8 mouse cellular contexts compared by ENCODE assay signal in the genomic region with DNA sequence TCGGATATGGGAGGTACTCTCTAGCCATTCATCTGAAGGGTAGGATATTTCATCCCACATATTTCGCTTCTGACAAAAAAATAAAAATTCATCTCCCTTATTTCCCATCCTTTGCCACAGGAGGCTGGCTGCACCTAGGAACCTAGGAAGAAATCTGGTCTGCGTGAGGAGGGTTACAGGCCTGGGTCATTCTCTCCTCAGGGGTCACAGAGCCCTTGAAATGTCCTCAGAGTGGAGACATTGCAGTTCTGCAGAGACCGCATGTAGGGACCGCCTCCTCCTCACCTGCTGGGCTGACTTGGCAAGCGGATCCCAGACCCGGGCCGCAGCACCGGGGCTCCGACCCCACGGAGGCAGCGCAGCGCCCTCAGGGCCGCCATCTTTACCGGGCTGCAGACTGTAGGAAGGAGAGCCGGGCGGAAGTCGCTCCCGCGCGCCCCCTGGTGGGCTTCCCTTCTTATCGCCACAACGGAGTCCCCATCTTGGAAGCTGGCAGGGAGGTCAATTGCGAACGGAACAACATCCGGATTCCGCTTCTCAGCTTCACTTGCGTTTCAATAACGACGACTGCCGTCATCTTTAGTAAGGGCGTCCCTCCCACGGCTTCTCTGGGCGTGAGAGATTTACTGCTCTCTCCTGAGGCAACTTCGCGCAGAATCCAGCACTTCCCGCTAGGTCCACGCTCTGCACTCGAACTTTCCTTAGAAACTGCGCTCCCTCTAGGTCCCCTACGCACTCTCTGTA. TPM values are rescaled to one million over a fixed set of nuclear protein-coding genes. Genes with fewer than 3 reads are reported as not detected.
DNase-seq lines count a peak whose midpoint lies in the region; ATAC-seq and TF ChIP-seq lines count a peak whose summit lies in the region.

No protein-coding gene starts in this region.

- H3K4me1 ChIP-seq in forebrain, embryonic 10.5 days = peaks cover 60% of the 10 kb centered on the region
- peaks cover 49% of the 10 kb centered on the region for H3K4me1 ChIP-seq in heart, embryonic 15.5 days (replicated peaks)
- H3K4me1 ChIP-seq in liver, embryonic 14.5 days (replicated peaks; ENCODE audit: control insufficient read depth in 2 of 2, insufficient read depth in 2 of 2, low read length in 1 of 2) = peaks cover 13 to 18% of the 10 kb centered on the region in 2 experiments
- H3K4me1 ChIP-seq in neural tube, embryonic 11.5 days (ENCODE audit: control insufficient read depth, insufficient read depth, low read length) = peaks cover 30% of the 10 kb centered on the region
- H3K4me1 ChIP-seq in stomach, postnatal 0 days (replicated peaks; ENCODE audit: control insufficient read depth, insufficient read depth) = peaks cover 10% of the 10 kb centered on the region

- H3K27ac ChIP-seq in forebrain, embryonic 10.5 days = peak overlapping the region; percentile 95
- H3K27ac ChIP-seq in heart, embryonic 15.5 days = peak overlapping the region; percentile 93
- peak overlapping the region; percentile 83 for H3K27ac ChIP-seq in liver, embryonic 14.5 days
- 0 out of 2 replicates have a peak overlapping the region, but pooled peaks have one; percentile 42 for H3K27ac ChIP-seq in neural tube, embryonic 11.5 days (ENCODE audit: low read depth, low read length)
- H3K27ac ChIP-seq in stomach, postnatal 0 days (replicated peaks) = peak overlapping the region; percentile 90

- peak; percentile 95 to 97 for DNase-seq in CD8-positive naive resting alpha-beta T cell, adult 2 months (ENCODE audit: low read depth in 2 of 2, low spot score in 2 of 2)
- DNase-seq in c-Kit-positive CD71-negative TER-119-negative erythroid progenitor cells, embryonic 14.5 days (ENCODE audit: low read depth) = peak; percentile 96
- DNase-seq in forebrain, embryonic 10.5 days (ENCODE audit: extremely low spot score, low spot score) = peak; percentile 99
- DNase-seq in kidney, postnatal 25 days = peak; percentile 96 to 98
- peak; percentile 91 to 98 (median 98) for DNase-seq in liver, embryonic 14.5 days (ENCODE audit: low read depth in 3 of 3, low spot score in 3 of 3)
- DNase-seq in neural tube, embryonic 11.5 days (ENCODE audit: low spot score) = peak; percentile 97
- peak; percentile 98 for DNase-seq in stomach, postnatal 0 days (ENCODE audit: low spot score)

- TF ChIP-seq EP300 in liver, embryonic 14.5 days (IDR thresholded peaks at IDR 0.05; ENCODE audit: low read depth) = peak; percentile 43; the same call in 1 of the 2 replicates
- TF ChIP-seq EP300 in stomach, postnatal 0 days (optimal IDR thresholded peaks at IDR 0.05) = no peak

- peak overlapping the region; percentile 83 for H3K4me2 ChIP-seq in heart, embryonic 15.5 days
- H3K4me2 ChIP-seq in liver, embryonic 14.5 days (ENCODE audit: low read depth) = peak overlapping the region; percentile 97
- peak overlapping the region; percentile 84 for H3K4me2 ChIP-seq in neural tube, embryonic 11.5 days (ENCODE audit: low read depth)
- H3K4me2 ChIP-seq in stomach, postnatal 0 days (replicated peaks; ENCODE audit: low read depth) = peak overlapping the region; percentile 78

- H3K36me3 ChIP-seq in forebrain, embryonic 10.5 days (replicated peaks) = peaks cover 38% of the 10 kb centered on the region
- H3K36me3 ChIP-seq in heart, embryonic 15.5 days = peaks cover 28% of the 10 kb centered on the region
- peaks cover 11% of the 10 kb centered on the region; the same call in 1 of the 2 replicates for H3K36me3 ChIP-seq in liver, embryonic 14.5 days (replicated peaks; ENCODE audit: control insufficient read depth, insufficient read depth, low read depth)
- no peaks in the 10 kb centered on the region for H3K36me3 ChIP-seq in neural tube, embryonic 11.5 days (ENCODE audit: control insufficient read depth, insufficient read depth, low read length)
- no peaks in the 10 kb centered on the region for H3K36me3 ChIP-seq in stomach, postnatal 0 days (ENCODE audit: control insufficient read depth, insufficient read depth, low read length)

- H3K9ac ChIP-seq in heart, embryonic 15.5 days = peak overlapping the region; percentile 83
- H3K9ac ChIP-seq in liver, embryonic 14.5 days (replicated peaks) = peak overlapping the region; percentile 79
- peak overlapping the region; percentile 93 for H3K9ac ChIP-seq in neural tube, embryonic 11.5 days (ENCODE audit: low read length)
- peak overlapping the region; percentile 89 for H3K9ac ChIP-seq in stomach, postnatal 0 days (ENCODE audit: low read length)

- H3K9me3 ChIP-seq in forebrain, embryonic 10.5 days = no peaks in the 10 kb centered on the region
- no peaks in the 10 kb centered on the region for H3K9me3 ChIP-seq in heart, embryonic 15.5 days (replicated peaks)
- H3K9me3 ChIP-seq in liver, embryonic 14.5 days (ENCODE audit: control insufficient read depth, low read length) = no peaks in the 10 kb centered on the region
- H3K9me3 ChIP-seq in neural tube, embryonic 11.5 days (ENCODE audit: control insufficient read depth, low read length) = no peaks in the 10 kb centered on the region
- H3K9me3 ChIP-seq in stomach, postnatal 0 days (ENCODE audit: control insufficient read depth, low read length) = no peaks in the 10 kb centered on the region

- peak; percentile 89 for ATAC-seq in heart, embryonic 15.5 days (replicated peaks; ENCODE audit: insufficient number of reproducible peaks, insufficient read depth, low FRiP score, low read depth)
- peak; percentile 95 for ATAC-seq in liver, embryonic 14.5 days (ENCODE audit: insufficient read depth)
- ATAC-seq in neural tube, embryonic 11.5 days (ENCODE audit: insufficient read depth, low FRiP score, low TSS enrichment) = peak; percentile 88
- peak; percentile 94 for ATAC-seq in stomach, postnatal 0 days (ENCODE audit: low FRiP score, low TSS enrichment)

- WGBS in forebrain, embryonic 10.5 days = under 1% methylated on average over 41 of the region's 41 CpGs
- WGBS in heart, embryonic 15.5 days = under 1% methylated on average over 41 of the region's 41 CpGs
- WGBS in liver, embryonic 14.5 days (ENCODE audit: insufficient replicate concordance) = under 1% methylated on average over 41 of the region's 41 CpGs
- under 1% methylated on average over 41 of the region's 41 CpGs for whole genome bisulfite sequencing in neural tube, embryonic 11.5 days
- WGBS in stomach, postnatal 0 days = under 1% methylated on average over 41 of the region's 41 CpGs

- peak overlapping the region; percentile 84 for H3K4me3 ChIP-seq in forebrain, embryonic 10.5 days
- H3K4me3 ChIP-seq in heart, embryonic 15.5 days = peak overlapping the region; percentile 70
- peak overlapping the region; percentile 82 to 96 for H3K4me3 ChIP-seq in liver, embryonic 14.5 days (ENCODE audit: insufficient read depth in 1 of 2, low read depth in 2 of 2, low read length in 2 of 2)
- H3K4me3 ChIP-seq in neural tube, embryonic 11.5 days (ENCODE audit: low read depth, low read length) = peak overlapping the region; percentile 82
- peak overlapping the region; percentile 81 for H3K4me3 ChIP-seq in stomach, postnatal 0 days (ENCODE audit: low read depth, low read length)

- peak; percentile 98 for TF ChIP-seq CTCF in liver, embryonic 14.5 days (IDR thresholded peaks at IDR 0.05; ENCODE audit: low read depth)
- peak; percentile 96 for TF ChIP-seq CTCF in stomach, postnatal 0 days (IDR thresholded peaks at IDR 0.05; ENCODE audit: low read depth)

- peaks cover 5% of the 10 kb centered on the region for H3K27me3 ChIP-seq in forebrain, embryonic 10.5 days (ENCODE audit: poor library complexity, severe bottlenecking)
- H3K27me3 ChIP-seq in heart, embryonic 15.5 days = peaks cover 3% of the 10 kb centered on the region; the same call in 1 of the 2 replicates
- peaks cover 16% of the 10 kb centered on the region for H3K27me3 ChIP-seq in liver, embryonic 14.5 days (ENCODE audit: control insufficient read depth, insufficient read depth, low read length)
- H3K27me3 ChIP-seq in neural tube, embryonic 11.5 days (ENCODE audit: control insufficient read depth, insufficient read depth, low read length) = no peaks in the 10 kb centered on the region
- no peaks in the 10 kb centered on the region for H3K27me3 ChIP-seq in stomach, postnatal 0 days (ENCODE audit: control insufficient read depth, insufficient read depth, low read length)

RNA-seq across cellular contexts. Expression of a gene that starts 3.3 kb away (rescaled TPM):
- polyA plus RNA-seq in forebrain, embryonic 10.5 days (2016; fragmentation: Nextera tagmentation; extraction: Ambion mirVana) = 9.3 and 10.8 TPM in 2 replicates
- 5.2 and 6.0 TPM in 2 replicates for polyA plus RNA-seq in heart, embryonic 15.5 days (2015; fragmentation: Nextera tagmentation; extraction: Ambion mirVana)
- 0.11 and 0.17 TPM in 2 replicates for polyA plus RNA-seq in liver, embryonic 14.5 days (2012; rRNA removed)
- polyA plus RNA-seq in liver, embryonic 14.5 days (2014; fragmentation: Nextera tagmentation; extraction: Ambion mirVana) = 0.13 and 0.25 TPM in 2 replicates
- 4.7 and 5.0 TPM in 2 replicates for polyA plus RNA-seq in neural tube, embryonic 11.5 days (2014; fragmentation: Nextera tagmentation; extraction: Ambion mirVana)
- polyA plus RNA-seq in stomach, postnatal 0 days (2015; fragmentation: Nextera tagmentation; extraction: Ambion mirVana) = 3.5 and 3.9 TPM in 2 replicates

RNA-seq across cellular contexts. Expression of a gene that starts 4.3 kb away (rescaled TPM):
- 270 and 274 TPM in 2 replicates for polyA plus RNA-seq in forebrain, embryonic 10.5 days (2016; fragmentation: Nextera tagmentation; extraction: Ambion mirVana)
- 514 and 535 TPM in 2 replicates for polyA plus RNA-seq in heart, embryonic 15.5 days (2015; fragmentation: Nextera tagmentation; extraction: Ambion mirVana)
- polyA plus RNA-seq in liver, embryonic 14.5 days (2012; rRNA removed) = 53.6 and 72.4 TPM in 2 replicates
- polyA plus RNA-seq in liver, embryonic 14.5 days (2014; fragmentation: Nextera tagmentation; extraction: Ambion mirVana) = 136 TPM in 2 replicates
- 242 and 286 TPM in 2 replicates for polyA plus RNA-seq in neural tube, embryonic 11.5 days (2014; fragmentation: Nextera tagmentation; extraction: Ambion mirVana)
- 210 and 218 TPM in 2 replicates for polyA plus RNA-seq in stomach, postnatal 0 days (2015; fragmentation: Nextera tagmentation; extraction: Ambion mirVana)

RNA-seq across cellular contexts. Expression of a gene that starts 12.7 kb away (rescaled TPM):
- 12.0 and 12.1 TPM in 2 replicates for polyA plus RNA-seq in forebrain, embryonic 10.5 days (2016; fragmentation: Nextera tagmentation; extraction: Ambion mirVana)
- 28.0 and 44.6 TPM in 2 replicates for polyA plus RNA-seq in heart, embryonic 15.5 days (2015; fragmentation: Nextera tagmentation; extraction: Ambion mirVana)
- polyA plus RNA-seq in liver, embryonic 14.5 days (2012; rRNA removed) = 50.1 and 74.3 TPM in 2 replicates
- 87.8 and 104 TPM in 2 replicates for polyA plus RNA-seq in liver, embryonic 14.5 days (2014; fragmentation: Nextera tagmentation; extraction: Ambion mirVana)
- 14.4 and 15.0 TPM in 2 replicates for polyA plus RNA-seq in neural tube, embryonic 11.5 days (2014; fragmentation: Nextera tagmentation; extraction: Ambion mirVana)
- 51.3 and 59.4 TPM in 2 replicates for polyA plus RNA-seq in stomach, postnatal 0 days (2015; fragmentation: Nextera tagmentation; extraction: Ambion mirVana)

RNA-seq across cellular contexts. Expression of a gene that starts 22.0 kb away (rescaled TPM):
- 2.9 and 4.2 TPM in 2 replicates for polyA plus RNA-seq in forebrain, embryonic 10.5 days (2016; fragmentation: Nextera tagmentation; extraction: Ambion mirVana)
- polyA plus RNA-seq in heart, embryonic 15.5 days (2015; fragmentation: Nextera tagmentation; extraction: Ambion mirVana) = 9.2 and 43.9 TPM in 2 replicates
- 2,859 and 3,167 TPM in 2 replicates for polyA plus RNA-seq in liver, embryonic 14.5 days (2012; rRNA removed)
- 5,173 and 5,415 TPM in 2 replicates for polyA plus RNA-seq in liver, embryonic 14.5 days (2014; fragmentation: Nextera tagmentation; extraction: Ambion mirVana)
- 4.6 and 4.9 TPM in 2 replicates for polyA plus RNA-seq in neural tube, embryonic 11.5 days (2014; fragmentation: Nextera tagmentation; extraction: Ambion mirVana)
- polyA plus RNA-seq in stomach, postnatal 0 days (2015; fragmentation: Nextera tagmentation; extraction: Ambion mirVana) = 26.3 and 49.4 TPM in 2 replicates

RNA-seq across cellular contexts. Expression of a gene that starts 23.2 kb away (rescaled TPM):
- 60.5 and 65.2 TPM in 2 replicates for polyA plus RNA-seq in forebrain, embryonic 10.5 days (2016; fragmentation: Nextera tagmentation; extraction: Ambion mirVana)
- polyA plus RNA-seq in heart, embryonic 15.5 days (2015; fragmentation: Nextera tagmentation; extraction: Ambion mirVana) = 44.4 and 56.4 TPM in 2 replicates
- 14.5 and 14.7 TPM in 2 replicates for polyA plus RNA-seq in liver, embryonic 14.5 days (2012; rRNA removed)
- polyA plus RNA-seq in liver, embryonic 14.5 days (2014; fragmentation: Nextera tagmentation; extraction: Ambion mirVana) = 12.7 and 17.3 TPM in 2 replicates
- 67.4 and 70.6 TPM in 2 replicates for polyA plus RNA-seq in neural tube, embryonic 11.5 days (2014; fragmentation: Nextera tagmentation; extraction: Ambion mirVana)
- polyA plus RNA-seq in stomach, postnatal 0 days (2015; fragmentation: Nextera tagmentation; extraction: Ambion mirVana) = 32.9 and 34.2 TPM in 2 replicates

Comparison
In these comparisons a context has a peak if more than half of its experiments do, and no peak if none do; other contexts are left out.
1. Peak in every context shown above with its lines: DNase-seq, ATAC-seq, H3K4me3 ChIP-seq and H3K27ac ChIP-seq.
2. H3K27ac ChIP-seq: peak in every context shown above with its lines; median percentile 95 in forebrain, embryonic 10.5 days; 93 in heart, embryonic 15.5 days; 90 in stomach, postnatal 0 days; 83 in liver, embryonic 14.5 days; 42 in neural tube, embryonic 11.5 days.